In genomic region chr1:63266121-63266520, GRCm38 (mm10) we compare ENCODE assay signal across 30 mouse cellular contexts. TPM values are rescaled to one million over a fixed set of nuclear protein-coding genes. Genes with fewer than 3 reads are reported as not detected.
DNase-seq lines count a peak whose midpoint lies in the region; ATAC-seq and TF ChIP-seq lines count a peak whose summit lies in the region.
"Had no signal": no experiment of that assay in that cellular context is flagged by ENCODE, and none has a peak within 500 bp of the region (broad histone marks: within the 10 kb centered on the region; RNA-seq: fewer than 3 reads in every experiment).

No protein-coding gene starts in this region.

- H3K27me3 ChIP-seq in intestine, embryonic 14.5 days (replicated peaks; ENCODE audit: control insufficient read depth, insufficient read depth, low read length): peaks cover 85% of the 10 kb centered on the region
- peaks cover 64% of the 10 kb centered on the region for H3K27me3 ChIP-seq in intestine, embryonic 15.5 days (replicated peaks)
- peaks cover 76% of the 10 kb centered on the region for H3K27me3 ChIP-seq in neural tube, embryonic 15.5 days (replicated peaks)
- H3K27me3 ChIP-seq in cerebellum, adult 2 months (ENCODE audit: control insufficient read depth, insufficient read depth, low read length): no peaks in the 10 kb centered on the region; the same call in 1 of the 2 replicates
- H3K27me3 ChIP-seq: CH12.LX had no signal

- no peak overlapping the region for H3K27ac ChIP-seq in intestine, embryonic 14.5 days (ENCODE audit: low read depth)
- H3K27ac ChIP-seq in intestine, embryonic 15.5 days: no peak overlapping the region
- H3K27ac ChIP-seq in neural tube, embryonic 15.5 days (replicated peaks): no peak overlapping the region
- H3K27ac ChIP-seq in cerebellum, adult 2 months (ENCODE audit: insufficient read depth, low read length): no peak overlapping the region
- H3K27ac ChIP-seq: forebrain, embryonic 13.5 days; hindbrain, embryonic 15.5 days; limb, embryonic 13.5 days; lung, embryonic 15.5 days; midbrain, embryonic 12.5 days; neural tube, embryonic 12.5 days had no signal

- H3K4me1 ChIP-seq in intestine, embryonic 14.5 days (replicated peaks; ENCODE audit: control insufficient read depth, insufficient read depth, low read length): no peaks in the 10 kb centered on the region
- H3K4me1 ChIP-seq in intestine, embryonic 15.5 days (replicated peaks): no peaks in the 10 kb centered on the region
- H3K4me1 ChIP-seq in neural tube, embryonic 15.5 days: no peaks in the 10 kb centered on the region
- no peaks in the 10 kb centered on the region for H3K4me1 ChIP-seq in cerebellum, adult 2 months (ENCODE audit: control insufficient read depth, insufficient read depth, low read length)
- H3K4me1 ChIP-seq: forebrain, embryonic 13.5 days; hindbrain, embryonic 15.5 days; limb, embryonic 13.5 days; lung, embryonic 15.5 days; midbrain, embryonic 12.5 days; neural tube, embryonic 12.5 days had no signal

- no peaks in the 10 kb centered on the region for H3K36me3 ChIP-seq in intestine, embryonic 14.5 days (ENCODE audit: control insufficient read depth, insufficient read depth, low read length)
- no peaks in the 10 kb centered on the region for H3K36me3 ChIP-seq in intestine, embryonic 15.5 days
- no peaks in the 10 kb centered on the region for H3K36me3 ChIP-seq in neural tube, embryonic 15.5 days
- H3K36me3 ChIP-seq: hindbrain, embryonic 15.5 days; limb, embryonic 13.5 days; lung, embryonic 15.5 days; midbrain, embryonic 12.5 days; neural tube, embryonic 12.5 days had no signal

- H3K9ac ChIP-seq in intestine, embryonic 14.5 days (ENCODE audit: low read length): no peak overlapping the region
- no peak overlapping the region for H3K9ac ChIP-seq in intestine, embryonic 15.5 days
- H3K9ac ChIP-seq in neural tube, embryonic 15.5 days (replicated peaks): no peak overlapping the region
- H3K9ac ChIP-seq: forebrain, embryonic 13.5 days; hindbrain, embryonic 15.5 days; limb, embryonic 13.5 days; lung, embryonic 15.5 days; midbrain, embryonic 12.5 days; neural tube, embryonic 12.5 days had no signal

- peak; percentile 50 for DNase-seq in embryo, embryonic 10.5 days (ENCODE audit: low spot score)
- no peak for DNase-seq in embryo, embryonic 10 days (ENCODE audit: low spot score)
- peak; percentile 58 for DNase-seq in intestine, embryonic 14.5 days (ENCODE audit: low spot score)
- DNase-seq in neural tube, embryonic 10.5 days (ENCODE audit: extremely low spot score, low spot score): peak; percentile 43
- DNase-seq in retina, postnatal 1 day: peak; percentile 33
- DNase-seq in cerebellum, adult 2 months: no peak
- DNase-seq: adrenal gland, adult 8-10 months; cerebellum, adult 11 months; gastrocnemius, postnatal 36 days; heart, adult 18-20 months; heart, postnatal 36 days; kidney, adult 8-10 months; kidney, postnatal 10 days; right cerebral cortex, postnatal 25 days; spleen, adult 18-20 months; thymus, postnatal 14 days had no signal

- WGBS in intestine, embryonic 14.5 days: 46% methylated on average over 12 of the region's 12 CpGs
- WGBS in intestine, embryonic 15.5 days: 47% methylated on average over 12 of the region's 12 CpGs
- 41% methylated on average over 12 of the region's 12 CpGs for WGBS in neural tube, embryonic 15.5 days
- WGBS in cerebellum, adult 2 months: 42% methylated on average over 12 of the region's 12 CpGs

- H3K9me3 ChIP-seq in intestine, embryonic 14.5 days (ENCODE audit: control insufficient read depth, low read length): no peaks in the 10 kb centered on the region
- H3K9me3 ChIP-seq in intestine, embryonic 15.5 days: no peaks in the 10 kb centered on the region
- H3K9me3 ChIP-seq in neural tube, embryonic 15.5 days (replicated peaks): no peaks in the 10 kb centered on the region
- H3K9me3 ChIP-seq: forebrain, embryonic 13.5 days; hindbrain, embryonic 15.5 days; limb, embryonic 13.5 days; lung, embryonic 15.5 days; midbrain, embryonic 12.5 days; neural tube, embryonic 12.5 days had no signal

- no peak for TF ChIP-seq POLR2A in cerebellum, adult 2 months (IDR thresholded peaks at IDR 0.05; ENCODE audit: borderline replicate concordance, insufficient read depth, low read length)

- no peak for TF ChIP-seq CTCF in cerebellum, adult 2 months (IDR thresholded peaks at IDR 0.05; ENCODE audit: borderline replicate concordance, insufficient read depth, low read depth, low read length)

- ATAC-seq in intestine, embryonic 14.5 days (replicated peaks; ENCODE audit: low FRiP score, low TSS enrichment, low read depth): no peak
- no peak for ATAC-seq in intestine, embryonic 15.5 days
- no peak for ATAC-seq in neural tube, embryonic 15.5 days (ENCODE audit: low FRiP score)
- ATAC-seq: forebrain, embryonic 13.5 days; intestine, embryonic 16.5 days had no signal

- no peak overlapping the region for H3K4me3 ChIP-seq in intestine, embryonic 14.5 days (ENCODE audit: low read depth, low read length)
- no peak overlapping the region for H3K4me3 ChIP-seq in intestine, embryonic 15.5 days (replicated peaks)
- no peak overlapping the region for H3K4me3 ChIP-seq in neural tube, embryonic 15.5 days (replicated peaks)
- no peak overlapping the region for H3K4me3 ChIP-seq in cerebellum, adult 2 months (replicated peaks; ENCODE audit: insufficient read depth, low read depth, low read length)
- H3K4me3 ChIP-seq: erythroblast, embryonic 14.5 days; forebrain, embryonic 13.5 days; hindbrain, embryonic 15.5 days; limb, embryonic 13.5 days; lung, embryonic 15.5 days; midbrain, embryonic 12.5 days; neural tube, embryonic 12.5 days had no signal

- no peak overlapping the region for H3K4me2 ChIP-seq in intestine, embryonic 14.5 days (ENCODE audit: low read length)
- H3K4me2 ChIP-seq in intestine, embryonic 15.5 days (replicated peaks): no peak overlapping the region
- H3K4me2 ChIP-seq in neural tube, embryonic 15.5 days: no peak overlapping the region
- H3K4me2 ChIP-seq: forebrain, embryonic 13.5 days; heart, embryonic 11.5 days; hindbrain, embryonic 15.5 days; limb, embryonic 13.5 days; liver, embryonic 11.5 days; lung, embryonic 15.5 days; midbrain, embryonic 12.5 days; neural tube, embryonic 12.5 days had no signal

RNA-seq across cellular contexts. Expression of gene Zdbf2, which starts 6.9 kb away (rescaled TPM):
- polyA plus RNA-seq in intestine, embryonic 14.5 days (2014; fragmentation: Nextera tagmentation; extraction: Ambion mirVana): 7.5 and 9.6 TPM in 2 replicates
- polyA plus RNA-seq in intestine, embryonic 15.5 days (2015; fragmentation: Nextera tagmentation; extraction: Ambion mirVana): 6.3 and 7.1 TPM in 2 replicates
- 24.8 and 31.3 TPM in 2 replicates for polyA plus RNA-seq in neural tube, embryonic 15.5 days (2015; fragmentation: Nextera tagmentation; extraction: Ambion mirVana)
- polyA plus RNA-seq in cerebellum, adult 2 months (2012; rRNA removed): 3.4 and 3.9 TPM in 2 replicates
- polyA plus RNA-seq: C2C12 had no signal

RNA-seq across cellular contexts. Expression of gene Gpr1, which starts 51.8 kb away (rescaled TPM):
- 0.09 TPM in 1 of 2 replicates, not detected in the other for polyA plus RNA-seq in intestine, embryonic 14.5 days (2014; fragmentation: Nextera tagmentation; extraction: Ambion mirVana)
- polyA plus RNA-seq in intestine, embryonic 15.5 days (2015; fragmentation: Nextera tagmentation; extraction: Ambion mirVana): 0.21 and 0.33 TPM in 2 replicates
- polyA plus RNA-seq in neural tube, embryonic 15.5 days (2015; fragmentation: Nextera tagmentation; extraction: Ambion mirVana): 0.54 and 0.78 TPM in 2 replicates
- polyA plus RNA-seq in cerebellum, adult 2 months (2012; rRNA removed): 0.20 and 0.36 TPM in 2 replicates
- polyA plus RNA-seq: C2C12; erythroblast, embryonic 14.5 days; heart, embryonic 11.5 days; intestine, embryonic 16.5 days; lung, embryonic 15.5 days had no signal

Comparison
In these comparisons a context has a peak if more than half of its experiments do, and no peak if none do; other contexts are left out.
1. DNase-seq: peak in embryo, embryonic 10.5 days (single experiment), intestine, embryonic 14.5 days (single experiment), neural tube, embryonic 10.5 days (single experiment) and retina, postnatal 1 day (single experiment); none in embryo, embryonic 10 days (single experiment) and cerebellum, adult 2 months (0 of 2).